Mouse (Mus musculus) mature B cell (primary cell): ENCODE data around the gene Vmn2r48.
"Not testable (repeated sequence)": the region's sequence is repeated elsewhere in the genome, so short reads cannot be mapped to it uniquely, and the experiment has no call there.

ENCODE experiments used
- in situ Hi-C: fragments of 300-500 bp; cut with MboI; formaldehyde crosslinking; loops from 2 replicates; pipeline ENCODE4 v1.14.3; 2019

Vmn2r48 gene

DNA sequence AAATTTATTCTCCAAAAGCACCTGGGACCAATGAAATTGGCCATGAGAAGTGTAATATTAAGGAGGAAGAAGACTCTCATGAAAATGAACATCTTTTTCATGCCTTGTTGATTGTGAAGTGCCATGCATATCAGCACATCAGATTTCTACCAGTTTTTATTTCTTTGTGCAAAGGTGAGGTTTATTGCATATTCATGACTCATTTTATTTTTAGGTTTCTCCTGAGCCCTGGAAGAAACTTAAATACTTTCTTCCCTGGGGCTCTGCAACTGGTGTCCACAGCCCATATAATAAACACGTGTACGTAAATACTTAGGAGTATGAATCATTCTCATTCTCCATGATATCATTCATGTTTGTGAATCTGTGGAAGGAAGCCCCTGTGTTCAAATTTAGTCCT is at the start of gene Vmn2r48:
Gene Vmn2r48, minus strand, starts transcription at position 101 of the 400 bp plus-strand sequence.
- in situ Hi-C loops: not testable (repeated sequence)

DNA sequence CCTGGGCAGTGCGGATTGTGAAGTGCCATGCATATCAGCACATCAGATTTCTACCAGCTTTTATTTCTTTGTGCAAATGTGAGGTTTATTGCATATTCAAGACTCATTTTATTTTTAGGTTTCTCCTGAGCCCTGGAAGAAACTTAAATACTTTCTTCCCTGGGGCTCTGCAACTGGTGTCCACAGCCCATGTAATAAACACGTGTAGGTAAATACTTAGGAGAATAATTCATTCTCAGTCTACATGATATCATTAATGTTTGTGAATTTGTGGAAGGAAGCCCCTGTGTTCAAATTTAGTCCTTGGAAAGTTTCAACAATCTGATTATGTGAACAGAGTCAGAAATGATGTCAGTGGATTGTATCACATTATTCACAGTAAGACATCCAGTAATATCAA is 38.8 kb upstream of the Vmn2r48 start, which contains the start of gene Vmn2r49:
Gene Vmn2r49, minus strand, starts transcription at position 101 of the 400 bp plus-strand sequence.
- in situ Hi-C loops: not testable (repeated sequence)
